15 mouse cellular contexts compared by ENCODE assay signal in genomic region chr10:96136451-96136850, GRCm38 (mm10). TPM values are rescaled to one million over a fixed set of nuclear protein-coding genes. Genes with fewer than 3 reads are reported as not detected.
"Had no signal": no experiment of that assay in that cellular context is flagged by ENCODE, and none has a peak within 500 bp of the region (broad histone marks: within the 10 kb centered on the region; RNA-seq: fewer than 3 reads in every experiment).

TSS of gene Gm5426 (plus strand) at chr10:96136603.

RNA-seq across cellular contexts. Expression of gene Gm5426, which starts in this region (rescaled TPM):
- polyA plus RNA-seq: liver, embryonic 16.5 days; lung, embryonic 14.5 days; lung, embryonic 16.5 days; midbrain, embryonic 10.5 days; midbrain, embryonic 13.5 days; midbrain, embryonic 15.5 days; midbrain, postnatal 0 days; neural tube, embryonic 12.5 days; neural tube, embryonic 14.5 days; spleen, adult 2 months; stomach, embryonic 15.5 days; stomach, postnatal 0 days; testis, adult 2 months; thymus, adult 2 months; urinary bladder, adult 2 months had no signal
